Mouse (Mus musculus): Measurements from ENCODE around the gene Setdb1. TPM values are rescaled to one million over a fixed set of nuclear protein-coding genes. Genes with fewer than 3 reads are reported as not detected.
A peak's percentile ranks its signal among the peaks of the same experiment; 100 is the strongest.
"Not testable (repeated sequence)": the region's sequence is repeated elsewhere in the genome, so short reads cannot be mapped to it uniquely, and the experiment has no call there.

Gene Setdb1
- polyA plus RNA-seq, 1 experiment from 2014 or later: 31.6 TPM

GRCm38 (mm10) chr3:95355911-95356544 lies 974 bp downstream of the Setdb1 start:
- H3K27ac ChIP-seq (ENCODE audit: low read depth, low read length); H3K36me3 ChIP-seq (ENCODE audit: control insufficient read depth, insufficient read depth, low read length); H3K27me3 ChIP-seq (ENCODE audit: control insufficient read depth, insufficient read depth, low read length); ATAC-seq (replicated peaks; ENCODE audit: insufficient number of reproducible peaks, low FRiP score, low TSS enrichment); H3K9me3 ChIP-seq (replicated peaks; ENCODE audit: control insufficient read depth, low read length); H3K9ac ChIP-seq (ENCODE audit: low read depth, low read length); H3K4me1 ChIP-seq (ENCODE audit: control insufficient read depth, insufficient read depth, low read length): not testable (repeated sequence)
- peak overlapping the region; percentile 55 for H3K4me2 ChIP-seq
- WGBS (ENCODE audit: insufficient replicate concordance): 23% methylated on average over 8 of the region's 19 CpGs
- peak overlapping the region; percentile 54 for H3K4me3 ChIP-seq (ENCODE audit: low read depth, low read length)

GRCm38 (mm10) chr3:95349491-95349890 lies 7.5 kb downstream of the Setdb1 start:
- Histone ChIP-seq H3K9me3 (replicated peaks; ENCODE audit: control insufficient read depth, low read length) (no peaks in the 10 kb centered on the region), H3K4me3 (ENCODE audit: low read depth, low read length) (no peak overlapping the region), H3K4me2 (no peak overlapping the region), H3K36me3 (ENCODE audit: control insufficient read depth, insufficient read depth, low read length) (peaks cover 29% of the 10 kb centered on the region), H3K27ac (ENCODE audit: low read depth, low read length) (no peak overlapping the region), H3K9ac (ENCODE audit: low read depth, low read length) (no peak overlapping the region), H3K4me1 (ENCODE audit: control insufficient read depth, insufficient read depth, low read length) (no peaks in the 10 kb centered on the region), H3K27me3 (ENCODE audit: control insufficient read depth, insufficient read depth, low read length) (no peaks in the 10 kb centered on the region)
- ATAC-seq (replicated peaks; ENCODE audit: insufficient number of reproducible peaks, low FRiP score, low TSS enrichment): no peak

GRCm38 (mm10) chr3:95348343-95348742 lies 8.7 kb downstream of the Setdb1 start:
- peaks cover 30% of the 10 kb centered on the region for H3K36me3 ChIP-seq (ENCODE audit: control insufficient read depth, insufficient read depth, low read length)
- not testable (repeated sequence) for H3K9ac ChIP-seq (ENCODE audit: low read depth, low read length); H3K27ac ChIP-seq (ENCODE audit: low read depth, low read length); H3K4me1 ChIP-seq (ENCODE audit: control insufficient read depth, insufficient read depth, low read length); H3K4me3 ChIP-seq (ENCODE audit: low read depth, low read length); H3K4me2 ChIP-seq; H3K27me3 ChIP-seq (ENCODE audit: control insufficient read depth, insufficient read depth, low read length); H3K9me3 ChIP-seq (replicated peaks; ENCODE audit: control insufficient read depth, low read length); ATAC-seq (replicated peaks; ENCODE audit: insufficient number of reproducible peaks, low FRiP score, low TSS enrichment)
- WGBS (ENCODE audit: insufficient replicate concordance): 90% methylated on average over 4 of the region's 5 CpGs

GRCm38 (mm10) chr3:95346454-95346853 lies 10.5 kb downstream of the Setdb1 start:
- Histone ChIP-seq H3K9me3 (replicated peaks; ENCODE audit: control insufficient read depth, low read length) (no peaks in the 10 kb centered on the region), H3K9ac (ENCODE audit: low read depth, low read length) (no peak overlapping the region), H3K36me3 (ENCODE audit: control insufficient read depth, insufficient read depth, low read length) (peaks cover 35% of the 10 kb centered on the region), H3K27me3 (ENCODE audit: control insufficient read depth, insufficient read depth, low read length) (no peaks in the 10 kb centered on the region), H3K4me2 (no peak overlapping the region), H3K4me3 (ENCODE audit: low read depth, low read length) (no peak overlapping the region), H3K4me1 (ENCODE audit: control insufficient read depth, insufficient read depth, low read length) (no peaks in the 10 kb centered on the region), H3K27ac (ENCODE audit: low read depth, low read length) (no peak overlapping the region)
- no peak for ATAC-seq (replicated peaks; ENCODE audit: insufficient number of reproducible peaks, low FRiP score, low TSS enrichment)
- WGBS (ENCODE audit: insufficient replicate concordance): 91% methylated on average over 7 of the region's 7 CpGs

GRCm38 (mm10) chr3:95343356-95344000 lies 13.5 kb downstream of the Setdb1 start:
- not testable (repeated sequence) for H3K4me2 ChIP-seq; H3K27me3 ChIP-seq (ENCODE audit: control insufficient read depth, insufficient read depth, low read length); H3K27ac ChIP-seq (ENCODE audit: low read depth, low read length); H3K4me1 ChIP-seq (ENCODE audit: control insufficient read depth, insufficient read depth, low read length); H3K9me3 ChIP-seq (replicated peaks; ENCODE audit: control insufficient read depth, low read length); ATAC-seq (replicated peaks; ENCODE audit: insufficient number of reproducible peaks, low FRiP score, low TSS enrichment); H3K4me3 ChIP-seq (ENCODE audit: low read depth, low read length); H3K9ac ChIP-seq (ENCODE audit: low read depth, low read length)
- H3K36me3 ChIP-seq (ENCODE audit: control insufficient read depth, insufficient read depth, low read length): peaks cover 41% of the 10 kb centered on the region
- 94% methylated on average over 9 of the region's 9 CpGs for WGBS (ENCODE audit: insufficient replicate concordance)

GRCm38 (mm10) chr3:95338251-95338650 lies 18.8 kb downstream of the Setdb1 start:
- H3K4me3 ChIP-seq (ENCODE audit: low read depth, low read length): no peak overlapping the region
- no peak overlapping the region for H3K4me2 ChIP-seq
- H3K4me1 ChIP-seq (ENCODE audit: control insufficient read depth, insufficient read depth, low read length): no peaks in the 10 kb centered on the region
- H3K36me3 ChIP-seq (ENCODE audit: control insufficient read depth, insufficient read depth, low read length): peaks cover 65% of the 10 kb centered on the region
- WGBS (ENCODE audit: insufficient replicate concordance): 94% methylated on average over 4 of the region's 4 CpGs
- no peaks in the 10 kb centered on the region for H3K9me3 ChIP-seq (replicated peaks; ENCODE audit: control insufficient read depth, low read length)
- H3K27ac ChIP-seq (ENCODE audit: low read depth, low read length): no peak overlapping the region
- ATAC-seq (replicated peaks; ENCODE audit: insufficient number of reproducible peaks, low FRiP score, low TSS enrichment): no peak
- no peak overlapping the region for H3K9ac ChIP-seq (ENCODE audit: low read depth, low read length)
- H3K27me3 ChIP-seq (ENCODE audit: control insufficient read depth, insufficient read depth, low read length): no peaks in the 10 kb centered on the region

GRCm38 (mm10) chr3:95337345-95337744 lies 19.7 kb downstream of the Setdb1 start:
- ATAC-seq (replicated peaks; ENCODE audit: insufficient number of reproducible peaks, low FRiP score, low TSS enrichment): no peak
- 91% methylated on average over 4 of the region's 4 CpGs for WGBS (ENCODE audit: insufficient replicate concordance)
- Histone ChIP-seq H3K27ac (ENCODE audit: low read depth, low read length) (no peak overlapping the region), H3K27me3 (ENCODE audit: control insufficient read depth, insufficient read depth, low read length) (no peaks in the 10 kb centered on the region), H3K4me3 (ENCODE audit: low read depth, low read length) (no peak overlapping the region), H3K4me1 (ENCODE audit: control insufficient read depth, insufficient read depth, low read length) (no peaks in the 10 kb centered on the region), H3K9me3 (replicated peaks; ENCODE audit: control insufficient read depth, low read length) (no peaks in the 10 kb centered on the region), H3K4me2 (no peak overlapping the region), H3K36me3 (ENCODE audit: control insufficient read depth, insufficient read depth, low read length) (peaks cover 67% of the 10 kb centered on the region), H3K9ac (ENCODE audit: low read depth, low read length) (no peak overlapping the region)

GRCm38 (mm10) chr3:95331528-95331927 lies 25.5 kb downstream of the Setdb1 start:
- Histone ChIP-seq H3K36me3 (ENCODE audit: control insufficient read depth, insufficient read depth, low read length) (peaks cover 37% of the 10 kb centered on the region), H3K9me3 (replicated peaks; ENCODE audit: control insufficient read depth, low read length) (no peaks in the 10 kb centered on the region), H3K4me2 (no peak overlapping the region), H3K9ac (ENCODE audit: low read depth, low read length) (no peak overlapping the region), H3K4me1 (ENCODE audit: control insufficient read depth, insufficient read depth, low read length) (no peaks in the 10 kb centered on the region), H3K27ac (ENCODE audit: low read depth, low read length) (no peak overlapping the region), H3K27me3 (ENCODE audit: control insufficient read depth, insufficient read depth, low read length) (no peaks in the 10 kb centered on the region), H3K4me3 (ENCODE audit: low read depth, low read length) (no peak overlapping the region)
- 85% methylated on average over 1 of the region's 1 CpGs for WGBS (ENCODE audit: insufficient replicate concordance)
- no peak for ATAC-seq (replicated peaks; ENCODE audit: insufficient number of reproducible peaks, low FRiP score, low TSS enrichment)

- H3K27me3 ChIP-seq (ENCODE audit: control insufficient read depth, insufficient read depth, low read length): no peaks in the 10 kb centered on the region
- H3K4me1 ChIP-seq (ENCODE audit: control insufficient read depth, insufficient read depth, low read length): no peaks in the 10 kb centered on the region
- peaks cover 38% of the 10 kb centered on the region for H3K36me3 ChIP-seq (ENCODE audit: control insufficient read depth, insufficient read depth, low read length)
- no peak overlapping the region for H3K27ac ChIP-seq (ENCODE audit: low read depth, low read length)
- no peak overlapping the region for H3K9ac ChIP-seq (ENCODE audit: low read depth, low read length)
- WGBS (ENCODE audit: insufficient replicate concordance): 80% methylated on average over 1 of the region's 1 CpGs
- H3K4me3 ChIP-seq (ENCODE audit: low read depth, low read length): no peak overlapping the region
- H3K4me2 ChIP-seq: no peak overlapping the region
- no peak for ATAC-seq (replicated peaks; ENCODE audit: insufficient number of reproducible peaks, low FRiP score, low TSS enrichment)
- H3K9me3 ChIP-seq (replicated peaks; ENCODE audit: control insufficient read depth, low read length): no peaks in the 10 kb centered on the region
Measured at GRCm38 (mm10) chr3:95328803-95329404, 28.1 kb downstream of the Setdb1 start.

All from heart, embryonic 11.5 days (tissue).